Mouse (Mus musculus) liver (tissue): Measurements from ENCODE around the gene Ghr.

Experiments used
- DNase-seq: peaks from one replicate; pipeline ENCODE4 v3.0.0-alpha.2; 2020; ENCODE audit warnings: mixed read lengths

Ghr gene

DNA sequence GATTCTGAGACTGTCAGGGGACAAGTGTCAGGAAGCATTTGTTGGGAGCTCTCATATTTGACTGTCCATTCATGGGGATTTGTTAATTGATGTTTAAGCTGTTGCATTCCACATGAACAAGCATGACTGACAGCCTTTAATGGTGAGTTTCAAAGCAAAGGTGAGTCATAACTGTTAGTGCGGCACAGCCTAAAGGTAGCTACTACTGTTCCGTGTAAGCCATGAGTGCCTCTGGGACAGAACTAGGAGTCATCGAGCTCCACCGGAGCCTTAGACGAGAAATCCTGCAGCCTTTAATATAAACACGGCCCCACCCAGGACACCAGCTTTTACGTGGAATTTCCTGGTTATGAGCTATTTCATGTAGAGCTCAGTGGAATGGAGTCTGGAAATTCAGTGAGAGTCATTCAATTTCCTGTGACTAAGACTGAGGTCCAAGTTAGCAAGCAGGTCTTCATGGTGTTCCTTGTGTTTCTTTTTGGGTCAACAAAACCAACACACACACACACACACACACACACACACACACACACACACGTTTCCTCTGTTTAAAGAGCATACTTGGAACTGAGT, 138.8 kb downstream of the Ghr start:
- no peak for DNase-seq

DNA sequence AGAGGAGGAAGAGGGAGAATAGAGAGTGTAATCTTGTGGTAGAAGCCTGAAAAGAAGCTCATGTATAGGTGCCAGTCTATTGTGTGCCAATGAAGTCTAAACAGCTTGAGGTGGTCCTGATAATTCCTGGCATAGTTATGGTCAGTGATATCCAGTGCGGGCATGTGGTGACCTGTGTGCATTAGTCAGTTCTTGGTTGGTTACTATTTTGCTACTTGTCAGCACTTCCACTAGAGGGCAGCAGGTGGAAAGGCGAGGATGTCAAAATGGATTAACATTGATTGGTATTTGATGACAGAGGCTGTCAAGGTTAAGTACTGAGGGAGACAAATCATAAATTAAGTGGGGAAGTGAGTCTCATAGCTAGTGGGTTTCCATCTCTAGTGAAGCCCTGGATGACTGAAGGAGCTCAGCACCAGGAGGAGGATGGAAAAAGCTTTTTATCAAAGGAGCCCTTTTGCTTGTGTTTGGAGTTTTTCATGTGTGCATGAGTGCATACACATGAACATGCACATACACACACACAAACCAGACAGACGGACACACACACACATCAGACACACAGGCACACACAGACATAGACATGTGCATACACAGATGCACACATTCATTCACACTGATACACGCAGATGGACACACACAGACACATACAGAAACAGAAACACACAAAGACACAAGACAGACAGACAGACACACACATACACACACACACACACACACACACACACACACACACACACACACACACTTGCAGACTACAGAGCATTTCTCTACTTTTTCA, 141.6 kb downstream of the Ghr start:
- peak; percentile 11 for DNase-seq

DNA sequence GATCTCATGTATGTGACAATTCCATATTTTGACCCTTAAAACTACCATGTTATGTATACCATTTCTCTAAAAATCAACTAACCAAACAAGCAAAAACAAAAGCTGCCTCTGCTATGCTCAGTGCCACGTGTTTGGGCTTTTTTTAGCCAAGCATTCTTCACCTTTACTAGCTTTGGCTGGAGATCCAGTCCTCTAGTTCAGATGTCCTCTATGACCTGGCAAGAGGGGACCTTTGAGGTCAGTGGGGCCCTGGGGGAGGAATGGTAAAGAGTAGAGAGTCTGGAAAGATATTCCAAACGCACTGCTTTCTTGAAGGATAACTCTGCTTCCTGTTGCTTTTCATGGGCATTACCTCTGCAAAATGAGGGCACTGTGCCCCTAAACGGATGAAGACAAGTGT, 145.9 kb downstream of the Ghr start:
- no peak for DNase-seq

DNA sequence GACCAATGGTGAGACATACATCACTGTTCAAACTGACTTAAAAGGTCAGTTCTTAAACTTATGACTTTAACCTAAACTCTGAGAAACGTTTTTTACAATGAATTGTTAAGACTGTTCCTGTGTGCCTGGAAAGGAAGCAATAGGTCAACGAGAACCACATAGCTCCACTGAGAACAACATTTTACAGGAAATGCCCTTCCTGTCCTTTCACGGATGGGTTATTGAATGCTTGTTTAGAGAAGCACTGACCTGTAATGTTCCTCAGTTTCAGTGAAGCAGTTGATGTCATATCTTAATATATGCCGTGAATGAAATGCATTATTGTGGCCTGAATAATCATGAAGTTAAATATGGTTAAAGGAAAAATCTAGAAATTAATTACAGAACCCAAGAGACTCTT, 147.7 kb downstream of the Ghr start:
- no peak for DNase-seq

DNA sequence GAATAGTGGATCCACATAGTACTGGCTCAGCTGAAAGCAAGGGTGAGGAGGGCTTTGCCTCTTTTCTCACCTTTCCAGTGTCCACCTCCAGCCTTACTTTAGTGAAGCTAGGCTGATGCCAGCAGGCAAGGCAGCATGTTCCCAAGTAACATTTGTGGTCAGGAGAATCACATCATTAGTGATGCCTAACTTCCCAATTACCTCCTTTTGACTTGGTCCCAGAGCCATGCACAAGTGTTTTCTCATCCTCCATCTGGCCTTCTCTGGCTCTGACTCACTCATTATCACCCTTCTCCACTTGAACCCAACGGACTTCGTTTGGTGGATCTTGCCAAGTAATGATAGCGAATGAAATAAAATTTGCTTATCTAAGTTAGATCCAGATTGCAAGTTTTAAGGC, 148.8 kb downstream of the Ghr start:
- DNase-seq, result no peak

DNA sequence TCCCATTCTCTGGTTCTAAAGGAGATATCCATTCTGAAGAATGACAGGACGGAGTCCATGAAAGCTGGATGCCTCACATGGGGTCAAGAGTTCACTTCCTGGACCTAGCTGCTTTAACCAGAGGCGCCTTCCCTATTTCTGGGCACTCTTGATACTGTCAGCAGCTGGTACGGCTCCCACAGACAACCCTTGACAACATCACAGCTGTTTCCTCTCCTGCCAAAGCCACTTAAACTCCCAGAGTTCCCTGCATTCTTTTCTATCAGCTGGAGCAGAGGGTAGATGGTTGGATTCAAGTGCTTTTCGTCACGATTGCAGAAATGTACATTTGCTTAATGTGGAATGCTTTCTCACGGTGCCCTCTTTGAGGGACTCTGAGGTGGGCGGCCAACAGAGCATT, 150.0 kb downstream of the Ghr start:
- peak; percentile 5 for DNase-seq

DNA sequence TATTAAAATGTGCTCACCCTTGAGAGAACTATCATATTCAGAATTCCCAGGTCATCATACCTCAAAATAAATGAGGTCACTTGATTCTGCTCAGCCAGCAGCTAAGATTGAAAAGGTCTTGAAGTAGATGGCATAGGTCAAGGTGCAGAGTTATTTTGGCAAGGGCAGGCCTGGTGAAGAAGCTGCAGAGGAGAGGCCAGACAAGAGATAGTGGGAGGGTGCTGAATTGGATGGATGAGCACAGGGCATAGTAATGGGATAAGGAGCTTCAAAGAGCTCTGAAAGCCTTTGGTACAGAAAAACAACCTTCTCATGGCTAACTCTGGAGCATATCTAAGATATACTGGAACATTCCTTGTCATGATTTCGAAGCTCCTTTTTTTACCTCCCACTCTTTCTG, 150.5 kb downstream of the Ghr start:
- no peak for DNase-seq

DNA sequence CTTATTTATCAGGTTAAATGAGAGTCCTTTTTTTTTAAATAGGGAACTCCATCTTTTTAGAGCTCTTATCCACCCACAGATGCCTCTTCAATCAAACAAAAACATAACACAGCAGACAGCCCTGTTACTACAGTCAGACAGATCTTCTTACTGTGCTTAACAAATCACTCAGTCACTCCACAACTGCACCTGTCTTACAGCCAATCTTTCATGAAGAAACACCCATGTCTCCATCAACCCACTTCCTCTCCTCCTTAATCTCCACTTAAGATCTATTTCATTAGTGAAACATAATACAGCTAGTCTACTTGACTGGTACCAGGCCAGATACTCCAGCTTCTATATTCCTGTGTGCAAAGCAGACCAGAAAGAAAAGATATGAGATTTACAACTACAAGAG, 153.9 kb downstream of the Ghr start:
- no peak for DNase-seq

DNA sequence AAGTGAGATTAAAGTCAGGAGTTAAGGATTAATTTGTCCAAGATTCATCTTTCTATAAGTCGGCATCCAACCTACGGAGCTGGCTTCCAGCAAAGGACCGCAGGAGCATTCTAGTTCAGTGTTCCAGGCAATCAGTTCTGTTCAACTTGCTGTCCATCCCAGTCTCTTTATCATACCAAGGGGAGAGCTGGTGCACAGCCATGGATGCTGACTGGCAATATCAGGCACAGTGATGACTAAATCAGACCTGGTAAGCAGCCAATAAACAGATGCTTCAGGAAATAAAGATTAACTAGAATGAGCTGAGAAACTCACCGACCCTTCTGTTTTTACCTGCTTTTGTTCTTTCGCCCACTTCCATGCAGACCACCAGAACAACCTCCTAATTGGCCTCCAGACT, 154.3 kb downstream of the Ghr start:
- no peak for DNase-seq

DNA sequence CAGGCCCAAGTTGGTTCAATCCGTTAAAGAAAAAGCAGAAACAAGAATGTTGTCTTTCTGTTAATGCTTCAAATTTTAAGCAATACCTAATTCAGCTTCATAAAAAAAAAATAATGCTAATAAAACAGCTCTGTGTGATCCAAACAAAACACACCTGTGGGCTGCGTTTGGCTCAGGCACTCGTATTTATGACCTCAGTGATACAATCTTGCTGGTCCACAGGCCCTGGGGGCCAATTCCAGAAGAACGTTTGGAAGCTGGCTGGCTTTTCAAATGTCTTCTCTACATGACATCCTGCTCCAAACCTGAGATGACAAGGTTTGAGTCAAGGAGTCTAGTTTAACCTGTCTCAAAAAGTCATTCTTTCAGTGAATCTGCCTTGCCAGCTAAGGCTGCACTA, 156.9 kb downstream of the Ghr start:
- DNase-seq, result no peak

DNA sequence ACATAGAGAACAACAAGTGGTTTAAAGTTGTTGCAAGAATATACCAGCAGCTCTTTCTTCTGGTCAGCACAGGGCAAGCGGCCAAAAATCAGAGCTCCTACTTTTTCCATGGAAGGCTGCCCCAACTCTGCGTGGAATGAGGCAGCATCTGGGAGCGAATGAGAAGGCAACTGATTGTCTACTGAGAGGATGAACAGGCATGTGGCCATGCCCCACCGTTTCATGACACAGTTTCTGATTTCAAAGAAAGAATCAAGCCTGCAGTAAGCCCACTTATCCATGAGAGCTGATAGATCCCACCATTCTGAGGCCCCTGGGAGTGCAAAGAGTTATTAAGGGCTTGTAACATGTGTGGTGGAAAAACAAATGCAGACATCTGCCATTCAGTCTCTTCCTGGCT, 160.1 kb downstream of the Ghr start:
- DNase-seq, result no peak

DNA sequence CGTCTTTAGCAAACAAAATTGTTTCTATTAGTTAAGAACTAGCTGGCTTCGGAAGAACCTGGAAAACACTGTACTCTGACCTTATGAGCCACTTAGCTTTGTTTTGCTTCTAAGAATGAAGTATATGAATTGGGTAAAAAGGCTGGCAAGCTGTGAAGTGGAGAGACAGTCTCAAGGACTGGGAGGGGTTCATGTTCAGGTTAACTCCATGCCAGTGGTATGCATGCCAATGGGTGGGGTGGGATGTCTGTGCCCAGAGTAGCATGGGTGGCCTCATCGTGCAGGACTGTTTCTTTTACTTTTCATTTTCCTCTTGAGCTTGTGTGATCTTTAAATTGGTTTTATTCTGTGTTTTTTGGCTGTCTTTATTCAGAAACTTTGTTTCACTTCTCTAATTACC, 165.6 kb downstream of the Ghr start:
- DNase-seq, result no peak

DNA sequence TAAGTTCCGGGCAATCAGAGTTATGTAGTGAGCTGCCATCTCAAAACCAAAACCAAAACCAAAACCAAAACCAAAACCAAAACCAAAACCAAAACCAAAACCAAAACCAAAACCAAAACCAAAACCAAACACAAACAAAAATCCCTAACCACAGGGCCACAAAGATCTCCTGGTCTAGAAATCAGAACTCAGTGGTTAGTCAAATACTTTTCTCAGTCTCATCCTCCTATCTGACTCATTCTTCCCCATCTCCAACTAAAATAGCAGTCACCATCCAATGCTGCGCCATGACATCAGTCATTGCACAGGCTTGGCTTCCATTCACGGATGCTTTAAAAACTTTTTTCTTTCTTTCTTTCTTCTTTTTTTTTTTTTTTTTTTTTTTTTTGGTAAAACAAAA, 170.2 kb downstream of the Ghr start:
- DNase-seq, result no peak

DNA sequence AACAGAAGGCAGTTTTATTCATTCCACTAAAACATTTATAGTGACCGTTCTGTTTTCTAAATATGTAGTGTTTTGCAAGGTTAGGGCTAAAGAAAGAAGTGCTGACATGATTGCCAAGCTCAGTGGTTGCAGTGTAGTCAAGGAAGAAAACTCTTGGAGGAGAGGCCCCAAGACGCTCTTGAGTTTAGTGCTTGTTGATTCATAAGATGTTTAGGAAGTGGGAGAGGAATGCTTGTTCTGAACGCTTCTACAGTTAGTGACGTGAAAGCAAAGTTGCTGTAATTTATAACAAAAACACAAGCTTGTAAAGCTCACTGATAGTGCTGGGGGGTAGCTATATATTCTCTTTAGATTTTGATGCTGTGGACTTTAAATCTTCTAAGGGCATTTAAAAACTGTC, 174.8 kb downstream of the Ghr start:
- DNase-seq, result no peak

DNA sequence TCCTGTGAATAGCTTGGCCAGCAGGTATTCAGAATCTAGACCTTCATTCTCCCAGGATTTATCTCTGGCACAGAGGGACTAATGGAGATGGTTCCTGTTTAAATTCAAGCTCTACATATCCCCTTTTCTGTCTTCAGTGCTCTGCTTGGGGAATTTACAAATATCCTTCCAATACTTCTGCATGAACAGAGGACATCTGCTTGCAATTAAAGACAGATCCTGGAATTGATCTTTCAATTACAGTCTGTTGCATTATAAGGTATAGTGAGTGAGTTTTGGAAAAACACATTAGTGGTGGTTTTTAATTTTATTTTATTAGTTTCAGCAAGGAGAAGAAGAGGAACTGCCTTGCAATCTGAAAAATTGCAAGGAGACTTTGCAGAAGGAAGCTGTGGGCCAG, 184.1 kb downstream of the Ghr start:
- no peak for DNase-seq

DNA sequence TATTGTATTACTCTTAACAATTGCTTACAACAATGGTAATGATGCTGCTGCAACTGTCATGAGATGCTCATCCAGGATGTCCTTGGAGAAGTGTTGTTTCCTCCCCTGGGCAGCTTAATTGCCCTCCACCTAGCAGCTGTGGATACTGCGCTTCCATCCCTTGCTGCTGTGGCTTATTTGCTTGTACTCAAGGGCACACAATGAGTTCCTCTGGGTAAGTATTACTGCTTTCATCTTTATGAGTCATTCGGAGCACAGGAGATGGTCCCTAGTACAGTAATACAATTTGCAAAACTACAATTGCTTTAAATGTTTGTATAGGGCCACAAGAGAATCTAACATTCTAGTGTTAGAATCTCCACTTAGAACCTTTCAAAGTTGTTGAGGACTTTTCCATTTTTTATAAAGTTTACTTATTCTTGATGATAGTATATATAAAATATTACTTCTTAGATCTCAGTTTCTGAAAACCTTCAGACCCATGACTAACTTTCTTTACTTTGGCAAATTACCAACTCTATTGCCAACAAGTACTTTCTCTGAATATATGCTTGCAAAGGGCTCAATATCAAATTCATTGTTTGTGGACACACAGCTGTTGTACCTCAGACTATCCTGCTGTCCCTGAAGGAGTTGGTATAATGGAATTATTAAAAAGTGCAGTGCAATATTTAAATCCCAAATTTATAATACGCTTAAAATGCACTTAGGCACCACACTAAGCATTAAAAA, 185.8 kb downstream of the Ghr start:
- no peak for DNase-seq

DNA sequence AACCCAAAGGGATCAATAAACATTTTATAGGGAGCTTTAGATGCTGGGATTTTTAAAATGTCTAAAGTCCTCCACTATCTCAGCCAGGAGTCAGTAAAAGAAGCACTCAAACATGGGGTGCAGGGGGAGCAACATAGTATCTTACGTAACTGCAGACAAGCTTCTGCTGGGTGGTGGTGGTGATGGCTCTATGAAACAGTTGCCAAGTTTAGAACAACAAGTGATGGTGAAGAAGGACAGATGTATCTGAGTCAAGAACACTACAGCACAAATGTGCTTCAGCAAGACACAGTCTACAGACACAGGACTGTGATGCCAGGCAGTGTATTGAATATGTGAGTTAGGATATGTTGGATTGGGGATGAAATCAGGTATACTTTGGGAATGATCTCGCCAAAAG, 187.1 kb downstream of the Ghr start:
- DNase-seq, result no peak

DNA sequence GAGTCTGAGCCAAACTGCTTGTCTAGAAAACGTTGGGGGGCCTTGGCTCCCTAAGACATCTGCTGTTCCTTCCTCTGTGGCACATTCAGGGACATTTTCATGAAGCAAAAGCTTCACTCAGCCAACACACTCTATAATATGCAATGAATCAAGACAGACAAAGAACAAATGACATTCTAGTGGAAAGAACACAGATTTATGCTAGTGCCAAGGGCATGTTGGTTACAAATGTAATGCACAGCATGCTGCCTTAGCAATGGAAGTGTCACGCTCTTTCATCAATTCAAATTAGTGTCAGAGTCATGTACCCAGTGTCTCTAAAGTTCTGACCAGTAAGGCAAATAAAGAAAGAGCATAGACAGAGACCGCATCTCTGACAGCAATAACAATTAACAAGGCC, 187.6 kb downstream of the Ghr start:
- DNase-seq, result no peak

DNA sequence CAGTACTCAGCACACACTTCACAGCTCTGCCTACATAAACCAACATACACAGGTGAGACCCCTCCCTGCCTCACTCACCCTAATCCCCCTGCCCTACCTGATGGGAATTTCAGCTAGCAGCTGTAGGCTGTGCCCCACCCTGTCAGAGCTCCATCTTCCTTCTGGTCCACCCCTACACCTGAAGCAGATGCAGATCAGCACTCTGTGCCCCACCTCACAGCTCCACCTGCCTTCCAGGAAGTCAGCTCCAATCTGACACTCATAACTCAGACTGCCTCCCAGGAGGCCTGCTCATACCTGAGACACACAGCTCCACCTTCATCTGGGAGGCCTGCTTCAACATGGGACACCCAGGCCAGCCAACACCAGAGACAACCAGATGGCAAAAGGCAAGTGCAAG, 192.6 kb downstream of the Ghr start:
- DNase-seq, result no peak

DNA sequence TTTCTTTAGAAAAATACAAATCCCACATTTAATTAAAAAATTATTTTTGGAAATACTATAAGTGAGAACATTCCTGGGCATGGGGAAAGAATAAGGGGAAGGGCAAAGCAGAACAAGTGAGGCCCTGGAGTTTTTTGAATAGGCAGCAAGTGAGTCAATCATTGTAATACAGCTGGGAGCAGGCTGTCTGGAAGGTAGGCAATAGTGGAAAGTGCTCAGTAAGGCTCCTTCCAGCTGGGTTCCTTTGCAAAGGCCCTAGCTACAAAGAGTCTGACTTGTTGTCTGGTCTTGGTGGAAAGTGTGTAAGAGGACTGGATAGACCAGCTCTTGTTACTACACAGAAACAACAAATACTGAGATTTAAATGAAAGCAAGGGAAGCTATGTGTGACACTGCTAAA, 194.3 kb downstream of the Ghr start:
- DNase-seq, result no peak

DNA sequence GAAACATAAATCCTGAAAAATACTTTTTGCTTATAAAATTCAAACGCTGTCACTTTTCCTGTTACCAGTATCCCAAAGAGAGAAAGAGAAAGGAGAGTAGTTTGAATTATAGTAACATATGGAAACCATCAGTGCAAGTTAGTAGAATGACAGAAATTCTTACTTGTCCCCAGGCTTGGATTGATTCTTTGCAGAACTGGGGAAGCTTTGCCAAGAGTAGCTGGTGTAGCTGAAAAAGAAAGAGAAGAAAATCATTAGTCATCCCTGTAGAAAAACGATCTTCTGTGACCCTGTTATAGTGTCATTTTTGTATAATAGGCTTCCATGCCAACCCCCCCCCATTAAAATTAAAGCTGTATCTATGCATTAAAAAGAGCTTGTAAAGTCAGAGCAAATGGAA, 194.8 kb downstream of the Ghr start:
- no peak for DNase-seq

DNA sequence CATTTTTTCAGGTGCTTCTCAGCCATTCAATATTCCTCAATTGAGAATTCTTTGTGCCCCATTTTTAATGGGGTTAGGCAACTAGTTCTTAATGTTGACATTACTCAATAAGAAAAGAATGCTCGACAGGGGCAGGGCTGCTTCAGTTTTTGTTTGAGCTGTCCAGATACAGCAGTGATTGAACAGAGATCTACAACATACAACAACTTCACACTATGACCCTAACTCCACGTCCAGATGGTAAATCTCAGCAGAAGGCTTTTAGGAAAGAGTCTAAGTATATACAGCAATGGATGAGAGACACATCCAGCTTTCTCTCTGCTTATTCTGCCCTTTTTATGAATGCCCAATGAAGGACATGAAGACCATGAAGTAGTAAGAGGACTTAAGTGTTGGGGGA, 199.5 kb downstream of the Ghr start:
- no peak for DNase-seq

DNA sequence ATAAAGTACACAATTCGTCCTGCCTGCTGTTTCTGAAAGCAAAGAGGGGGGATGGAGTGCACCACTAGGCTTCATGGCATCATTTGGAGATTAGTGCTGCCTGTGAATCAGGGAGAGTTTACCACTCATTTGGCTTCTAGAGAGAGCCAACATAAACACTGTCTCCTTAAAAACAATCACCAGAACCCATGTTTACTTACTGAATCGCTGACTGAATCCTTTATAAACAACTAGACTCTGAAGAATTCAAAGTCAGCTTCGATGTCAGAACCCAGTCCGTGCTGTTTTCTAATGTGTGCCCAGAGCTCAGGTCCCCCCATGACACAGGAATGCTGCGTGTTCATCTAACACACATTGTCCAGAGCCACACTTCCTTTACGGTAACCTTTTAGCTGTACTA, 201.9 kb downstream of the Ghr start:
- DNase-seq, result no peak

DNA sequence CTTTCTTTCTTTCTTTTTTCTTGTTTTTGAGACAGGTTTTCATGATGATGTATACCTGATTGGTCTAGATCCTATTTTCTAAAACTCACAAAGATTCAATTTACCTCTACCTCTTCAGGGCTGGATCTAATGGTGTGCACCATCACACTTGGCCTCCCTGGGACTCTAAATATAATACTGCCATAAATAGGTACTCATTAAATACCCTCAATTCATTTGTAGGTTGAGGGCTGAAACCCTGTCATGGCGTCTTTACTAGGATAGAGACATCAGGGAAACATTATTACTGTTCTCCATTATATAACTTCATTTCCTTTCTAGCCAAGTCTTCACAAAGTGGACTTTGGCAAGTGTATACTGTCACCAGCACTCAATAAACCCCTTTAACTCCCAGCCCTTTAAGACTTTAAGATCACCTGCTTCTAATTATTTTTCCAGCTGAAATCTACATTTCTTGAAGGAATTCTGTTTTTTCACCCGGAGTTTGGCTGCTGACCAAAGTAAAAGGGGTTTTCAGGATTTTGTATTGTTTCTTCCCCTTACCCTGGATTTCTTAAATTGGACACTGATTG, 214.9 kb downstream of the Ghr start:
- DNase-seq, result no peak
